Mouse (Mus musculus): Measurements from ENCODE around the gene Pdk2. TPM values are rescaled to one million over a fixed set of nuclear protein-coding genes. Genes with fewer than 3 reads are reported as not detected.

Gene Pdk2
- polyA plus RNA-seq, 1 experiment from 2014 or later: 41.8 TPM

- Histone ChIP-seq H3K27me3 (no peaks in the 10 kb centered on the region), H3K27ac (replicated peaks) (peak overlapping the region; percentile 61), H3K4me2 (replicated peaks) (peak overlapping the region; percentile 94), H3K4me1 (peaks cover 78% of the 10 kb centered on the region), H3K36me3 (peaks cover 24% of the 10 kb centered on the region), H3K9ac (peak overlapping the region; percentile 93), H3K4me3 (replicated peaks) (peak overlapping the region; percentile 91), H3K9me3 (replicated peaks) (no peaks in the 10 kb centered on the region)
- ATAC-seq (ENCODE audit: insufficient number of reproducible peaks, low FRiP score, low TSS enrichment, low read depth): peak; percentile 8; the same call in 1 of the 2 replicates
- WGBS: 2% methylated on average over 22 of the region's 22 CpGs
Measured at GRCm38 (mm10) chr11:94992754-94993606, 48.2 kb downstream of the Pdk2 start.

GRCm38 (mm10) chr11:94992480-94992753 is 48.7 kb downstream of the Pdk2 start:
- no peak for ATAC-seq (ENCODE audit: insufficient number of reproducible peaks, low FRiP score, low TSS enrichment, low read depth)
- Histone ChIP-seq H3K36me3 (peaks cover 18% of the 10 kb centered on the region), H3K27ac (replicated peaks) (peak overlapping the region; percentile 61), H3K27me3 (no peaks in the 10 kb centered on the region), H3K4me3 (replicated peaks) (peak overlapping the region; percentile 91), H3K4me1 (peaks cover 78% of the 10 kb centered on the region), H3K9ac (peak overlapping the region; percentile 93), H3K9me3 (replicated peaks) (no peaks in the 10 kb centered on the region), H3K4me2 (replicated peaks) (peak overlapping the region; percentile 94)
- 1% methylated on average over 20 of the region's 20 CpGs for WGBS

- peak overlapping the region; percentile 95 for H3K27ac ChIP-seq (replicated peaks)
- ATAC-seq (ENCODE audit: insufficient number of reproducible peaks, low FRiP score, low TSS enrichment, low read depth): no peak
- H3K4me2 ChIP-seq (replicated peaks): peak overlapping the region; percentile 94
- peaks cover 81% of the 10 kb centered on the region for H3K4me1 ChIP-seq
- H3K9ac ChIP-seq: peak overlapping the region; percentile 93
- H3K9me3 ChIP-seq (replicated peaks): no peaks in the 10 kb centered on the region
- H3K4me3 ChIP-seq (replicated peaks): peak overlapping the region; percentile 91
- peaks cover 13% of the 10 kb centered on the region for H3K36me3 ChIP-seq
- H3K27me3 ChIP-seq: no peaks in the 10 kb centered on the region
- under 1% methylated on average over 99 of the region's 99 CpGs for WGBS
Measured at GRCm38 (mm10) chr11:94991641-94992479, 49.3 kb downstream of the Pdk2 start.

- no peaks in the 10 kb centered on the region for H3K27me3 ChIP-seq
- H3K9ac ChIP-seq: peak within 1 kb of the TSS; percentile 93
- H3K4me2 ChIP-seq (replicated peaks): peak within 1 kb of the TSS; percentile 94
- H3K9me3 ChIP-seq (replicated peaks): no peaks in the 10 kb centered on the region
- H3K27ac ChIP-seq (replicated peaks): peak within 1 kb of the TSS; percentile 95
- H3K4me1 ChIP-seq: peaks cover 78% of the 10 kb centered on the region
- peaks cover 6% of the 10 kb centered on the region; the same call in 1 of the 2 replicates for H3K36me3 ChIP-seq
- WGBS: under 1% methylated on average over 65 of the region's 69 CpGs
- H3K4me3 ChIP-seq (replicated peaks): peak within 1 kb of the TSS; percentile 91
- peak; percentile 85 for ATAC-seq (ENCODE audit: insufficient number of reproducible peaks, low FRiP score, low TSS enrichment, low read depth)
Measured at GRCm38 (mm10) chr11:94990749-94991577, 50.2 kb downstream of the Pdk2 start, which contains the start of gene Ppp1r9b. TSS of gene Ppp1r9b (plus strand) at chr11:94991035.

- WGBS: 40% methylated on average over 6 of the region's 6 CpGs
- Histone ChIP-seq H3K36me3 (peaks cover 3% of the 10 kb centered on the region; the same call in 1 of the 2 replicates), H3K27ac (replicated peaks) (peak overlapping the region; percentile 95), H3K27me3 (no peaks in the 10 kb centered on the region), H3K4me3 (replicated peaks) (peak overlapping the region; percentile 91), H3K4me2 (replicated peaks) (peak overlapping the region; percentile 94), H3K9ac (peak overlapping the region; percentile 93; the same call in 1 of the 2 replicates), H3K4me1 (peaks cover 71% of the 10 kb centered on the region), H3K9me3 (replicated peaks) (no peaks in the 10 kb centered on the region)
- ATAC-seq (ENCODE audit: insufficient number of reproducible peaks, low FRiP score, low TSS enrichment, low read depth): no peak
Measured at GRCm38 (mm10) chr11:94990102-94990748, 50.9 kb downstream of the Pdk2 start.

GRCm38 (mm10) chr11:94989562-94990017 is 51.6 kb downstream of the Pdk2 start:
- H3K9me3 ChIP-seq (replicated peaks): no peaks in the 10 kb centered on the region
- peak overlapping the region; percentile 94 for H3K4me2 ChIP-seq (replicated peaks)
- peak overlapping the region; percentile 33 for H3K9ac ChIP-seq
- peak overlapping the region; percentile 95 for H3K27ac ChIP-seq (replicated peaks)
- no peaks in the 10 kb centered on the region for H3K36me3 ChIP-seq
- H3K4me1 ChIP-seq: peaks cover 65% of the 10 kb centered on the region
- peak overlapping the region; percentile 91 for H3K4me3 ChIP-seq (replicated peaks)
- WGBS: 0% methylated on average over 12 of the region's 12 CpGs
- H3K27me3 ChIP-seq: no peaks in the 10 kb centered on the region
- peak; percentile 62 for ATAC-seq (ENCODE audit: insufficient number of reproducible peaks, low FRiP score, low TSS enrichment, low read depth)

- Histone ChIP-seq H3K4me1 (peaks cover 59% of the 10 kb centered on the region), H3K9me3 (replicated peaks) (no peaks in the 10 kb centered on the region)
- WGBS: 12% methylated on average over 10 of the region's 10 CpGs
Measured at GRCm38 (mm10) chr11:94988780-94989561, 52.2 kb downstream of the Pdk2 start.

GRCm38 (mm10) chr11:94987851-94988250 is 53.3 kb downstream of the Pdk2 start:
- Histone ChIP-seq H3K27me3 (no peaks in the 10 kb centered on the region), H3K9ac (no peak overlapping the region), H3K27ac (replicated peaks) (no peak overlapping the region), H3K4me3 (replicated peaks) (no peak overlapping the region), H3K36me3 (no peaks in the 10 kb centered on the region), H3K9me3 (replicated peaks) (no peaks in the 10 kb centered on the region), H3K4me2 (replicated peaks) (no peak overlapping the region; the same call in 1 of the 2 replicates), H3K4me1 (peaks cover 47% of the 10 kb centered on the region)
- 67% methylated on average over 8 of the region's 8 CpGs for WGBS
- no peak for ATAC-seq (ENCODE audit: insufficient number of reproducible peaks, low FRiP score, low TSS enrichment, low read depth)

More at GRCm38 (mm10) chr11:94988780-94989561, 52.2 kb downstream of the Pdk2 start:
- peak overlapping the region; percentile 95 for H3K27ac ChIP-seq (replicated peaks)
- peak overlapping the region; percentile 33 for H3K9ac ChIP-seq
- no peak for ATAC-seq (ENCODE audit: insufficient number of reproducible peaks, low FRiP score, low TSS enrichment, low read depth)
- no peaks in the 10 kb centered on the region for H3K36me3 ChIP-seq
- peak overlapping the region; percentile 94 for H3K4me2 ChIP-seq (replicated peaks)
- no peaks in the 10 kb centered on the region for H3K27me3 ChIP-seq
- H3K4me3 ChIP-seq (replicated peaks): peak overlapping the region; percentile 91

- no peaks in the 10 kb centered on the region for H3K27me3 ChIP-seq
- H3K36me3 ChIP-seq: no peaks in the 10 kb centered on the region
- H3K27ac ChIP-seq (replicated peaks): no peak overlapping the region
- WGBS: 40% methylated on average over 6 of the region's 6 CpGs
- no peak for ATAC-seq (ENCODE audit: insufficient number of reproducible peaks, low FRiP score, low TSS enrichment, low read depth)
- H3K4me1 ChIP-seq: peaks cover 42% of the 10 kb centered on the region
- no peak overlapping the region for H3K9ac ChIP-seq
- H3K4me3 ChIP-seq (replicated peaks): no peak overlapping the region
- H3K4me2 ChIP-seq (replicated peaks): no peak overlapping the region
- H3K9me3 ChIP-seq (replicated peaks): no peaks in the 10 kb centered on the region
Measured at GRCm38 (mm10) chr11:94987341-94987740, 53.8 kb downstream of the Pdk2 start.

- Histone ChIP-seq H3K9ac (no peak overlapping the region), H3K4me2 (replicated peaks) (no peak overlapping the region), H3K27ac (replicated peaks) (no peak overlapping the region), H3K4me1 (peaks cover 37% of the 10 kb centered on the region), H3K36me3 (no peaks in the 10 kb centered on the region), H3K27me3 (no peaks in the 10 kb centered on the region), H3K4me3 (replicated peaks) (no peak overlapping the region), H3K9me3 (replicated peaks) (no peaks in the 10 kb centered on the region)
- 49% methylated on average over 2 of the region's 2 CpGs for WGBS
- ATAC-seq (ENCODE audit: insufficient number of reproducible peaks, low FRiP score, low TSS enrichment, low read depth): no peak
Measured at GRCm38 (mm10) chr11:94986435-94986834, 54.7 kb downstream of the Pdk2 start.
